Mouse (Mus musculus) ovary, postnatal 14 days (tissue): ENCODE results near the gene Thrsp.

ENCODE experiments used
- DNase-seq: peaks from one replicate; pipeline ENCODE4 v3.0.0; 2022; ENCODE audit warnings: low spot score

The Thrsp gene

DNA sequence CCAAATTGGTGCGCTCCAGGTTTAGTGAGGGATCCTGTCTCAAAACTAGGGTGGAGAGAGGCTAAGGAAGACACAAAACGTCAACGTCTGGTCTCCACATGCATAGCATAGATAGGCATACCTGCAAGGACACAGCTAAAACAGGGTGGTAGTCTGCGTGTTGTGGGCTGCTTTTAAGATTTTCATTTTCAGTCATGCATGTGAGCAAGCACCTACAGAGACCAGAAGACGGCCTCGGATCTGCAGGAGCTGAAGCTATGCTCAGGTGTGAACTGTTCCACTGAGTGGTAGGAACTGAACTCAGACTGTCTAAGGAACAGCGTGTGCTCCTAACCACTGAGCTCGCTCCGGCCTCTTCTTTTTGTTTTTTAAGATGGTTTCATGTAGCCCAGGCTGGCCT is 42.4 kb downstream of the Thrsp start:
- DNase-seq, result no peak

DNA sequence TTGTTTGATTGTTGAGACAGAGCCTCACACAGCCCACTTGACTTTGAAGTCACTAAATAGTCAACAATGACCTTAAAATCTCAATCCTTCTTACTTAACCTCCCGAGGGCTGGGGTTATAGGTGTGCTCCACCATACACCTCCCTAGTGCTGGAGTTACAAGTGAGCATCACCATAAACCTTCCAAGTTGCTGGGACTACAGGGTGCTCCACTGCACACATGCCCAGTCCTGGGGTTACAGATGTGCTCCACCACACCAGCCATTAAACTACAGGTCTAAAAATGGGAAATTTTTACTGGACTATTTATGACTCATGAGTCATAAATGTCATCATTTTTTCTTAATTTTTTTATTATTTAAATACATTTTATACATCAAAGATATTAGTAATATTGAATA is 51.6 kb downstream of the Thrsp start:
- DNase-seq, result no peak
